Mouse (Mus musculus) ES-Bruce4 (cell line): ENCODE measurements around the gene Tex45. TPM values are rescaled to one million over a fixed set of nuclear protein-coding genes. Genes with fewer than 3 reads are reported as not detected.

Source experiments
- H3K27ac ChIP-seq: 2 replicates; pipeline ENCODE4 v1.5.1; 2012; ENCODE audit warnings: low read length, inconsistent platforms; ENCODE audit not compliant: insufficient read depth
- H3K27me3 ChIP-seq: 2 replicates; pipeline ENCODE4 v1.6.1; 2012; ENCODE audit warnings: mild to moderate bottlenecking, low read length, inconsistent platforms; ENCODE audit not compliant: control insufficient read depth, poor library complexity, insufficient read depth, severe bottlenecking
- H3K36me3 ChIP-seq: 2 replicates; pipeline ENCODE4 v1.6.1; 2012; ENCODE audit warnings: inconsistent platforms, mild to moderate bottlenecking, low read length, moderate library complexity; ENCODE audit not compliant: control insufficient read depth, poor library complexity, insufficient read depth, severe bottlenecking
- H3K4me1 ChIP-seq: one replicate; pipeline ENCODE4 v1.8.1; 2011; ENCODE audit warnings: low read length; ENCODE audit not compliant: control insufficient read depth, insufficient read depth
- H3K4me3 ChIP-seq: 2 replicates; pipeline ENCODE4 v1.5.1; 2011; ENCODE audit warnings: low read depth, mild to moderate bottlenecking, low read length
- H3K9ac ChIP-seq: 2 replicates; pipeline ENCODE4 v1.6.1; 2012; ENCODE audit warnings: low read depth, mild to moderate bottlenecking, inconsistent platforms; ENCODE audit not compliant: poor library complexity, severe bottlenecking
- H3K9me3 ChIP-seq: replicated peaks from 2 replicates; pipeline ENCODE4 v1.6.1; 2012; ENCODE audit warnings: mild to moderate bottlenecking, low read length, inconsistent platforms; ENCODE audit not compliant: control insufficient read depth, poor library complexity, insufficient read depth, severe bottlenecking
- CTCF ChIP-seq: IDR thresholded peaks from one replicate; pipeline ENCODE4 v1.8.1; 2011; ENCODE audit warnings: low read depth, low read length
- EP300 ChIP-seq: IDR thresholded peaks from 2 replicates; pipeline ENCODE4 v1.6.1; 2011; ENCODE audit warnings: low read depth, low read length; ENCODE audit not compliant: insufficient read depth
- POLR2A ChIP-seq: IDR thresholded peaks from one replicate; pipeline ENCODE4 v1.8.1; 2011; ENCODE audit warnings: low read length; ENCODE audit not compliant: insufficient read depth
- polyA plus RNA-seq: library from polyadenylated mRNA; stranded (reverse); fragments of >200 nt; gene quantifications from 2 replicates; pipeline ENCODE4 v1.2.4, GENCODE M21; 2011; ENCODE audit warnings: low read depth; ENCODE audit not compliant: missing spikeins, insufficient read depth, insufficient read length

Tex45 gene
- polyA plus RNA-seq, 1 experiment: 0.39 TPM

DNA sequence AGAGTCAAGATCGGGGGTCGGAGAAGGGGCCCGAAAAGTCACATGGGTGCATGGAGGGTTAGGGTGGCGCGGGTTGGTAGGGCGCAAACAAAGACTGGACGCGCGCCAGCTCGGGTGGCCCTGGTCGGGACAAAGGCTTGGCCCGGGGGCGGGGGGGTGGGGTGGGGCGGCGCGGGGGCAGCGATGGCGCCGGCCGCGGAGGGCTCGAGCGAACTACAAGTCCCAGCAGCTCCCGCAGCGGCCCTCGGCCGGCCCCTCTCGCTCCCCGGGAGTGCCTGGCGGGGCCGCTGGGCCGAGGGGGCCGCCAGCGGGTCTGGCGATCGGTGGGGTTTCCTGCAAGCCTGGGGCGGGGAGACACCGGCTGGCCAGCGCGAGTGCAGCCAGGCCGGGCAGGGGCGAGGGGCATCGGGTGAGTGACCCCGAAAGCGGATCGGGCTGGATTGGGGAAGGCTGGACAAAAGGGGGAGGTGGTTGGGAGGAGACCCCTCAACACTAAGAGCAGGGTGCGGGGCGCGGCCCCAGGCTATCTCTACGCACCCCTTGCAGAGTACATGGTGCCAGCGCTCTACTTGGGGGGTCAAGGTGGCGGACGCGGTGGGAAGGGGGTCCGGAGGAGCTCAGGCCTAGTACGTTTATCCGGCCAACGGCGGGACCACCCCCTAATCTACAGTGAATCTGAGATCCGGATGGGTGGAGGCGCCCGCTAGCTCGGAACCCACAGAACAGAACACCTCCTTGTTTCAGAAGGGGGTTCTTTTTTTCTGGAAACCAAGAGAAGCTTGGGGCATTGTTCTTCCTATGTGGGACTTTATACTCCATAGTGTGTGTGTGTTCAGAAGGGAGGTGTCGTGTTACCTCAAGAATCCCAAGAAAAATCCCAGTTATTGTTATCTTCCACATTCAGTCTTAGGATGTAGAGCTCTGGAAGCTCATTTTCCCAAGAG lies 22.5 kb downstream of the Tex45 start, which contains the start of gene Zfp358:
Gene Zfp358 (plus strand): TSS at position 238 of the 944 bp plus-strand sequence.
- Histone ChIP-seq H3K4me1 (no peaks in the 10 kb centered on the region), H3K36me3 (no peaks in the 10 kb centered on the region), H3K27me3 (no peaks in the 10 kb centered on the region), H3K9me3 (no peaks in the 10 kb centered on the region), H3K9ac (peak within 1 kb of the TSS; percentile 92), H3K27ac (no peak within 1 kb of the TSS), H3K4me3 (peak within 1 kb of the TSS; percentile 92)
- TF ChIP-seq EP300 (no peak), POLR2A (peak; percentile 11)

- H3K27ac ChIP-seq: no peak overlapping the region
- peak overlapping the region; percentile 25; the same call in 1 of the 2 replicates for H3K4me3 ChIP-seq
- no peaks in the 10 kb centered on the region for H3K4me1 ChIP-seq
- no peaks in the 10 kb centered on the region for H3K9me3 ChIP-seq
- H3K9ac ChIP-seq: peak overlapping the region; percentile 92
- TF ChIP-seq EP300 (no peak), POLR2A (no peak), CTCF (no peak)
- H3K27me3 ChIP-seq: no peaks in the 10 kb centered on the region
- H3K36me3 ChIP-seq: no peaks in the 10 kb centered on the region
Measured at GRCm38 (mm10) chr8:3493845-3494208, 23.2 kb downstream of the Tex45 start.

GRCm38 (mm10) chr8:3495578-3496427 lies 25.1 kb downstream of the Tex45 start:
- Histone ChIP-seq H3K4me1 (no peaks in the 10 kb centered on the region), H3K27ac (no peak overlapping the region), H3K4me3 (peak overlapping the region; percentile 55), H3K9ac (peak overlapping the region; percentile 30), H3K9me3 (no peaks in the 10 kb centered on the region), H3K27me3 (no peaks in the 10 kb centered on the region), H3K36me3 (no peaks in the 10 kb centered on the region)
- TF ChIP-seq EP300 (no peak), POLR2A (no peak), CTCF (no peak)

GRCm38 (mm10) chr8:3496428-3496748 lies 25.7 kb downstream of the Tex45 start:
- no peaks in the 10 kb centered on the region for H3K9me3 ChIP-seq
- H3K9ac ChIP-seq: peak overlapping the region; percentile 30
- H3K4me1 ChIP-seq: no peaks in the 10 kb centered on the region
- H3K4me3 ChIP-seq: peak overlapping the region; percentile 55
- H3K27me3 ChIP-seq: no peaks in the 10 kb centered on the region
- no peak for TF ChIP-seq CTCF
- H3K36me3 ChIP-seq: no peaks in the 10 kb centered on the region
- no peak overlapping the region for H3K27ac ChIP-seq

DNA sequence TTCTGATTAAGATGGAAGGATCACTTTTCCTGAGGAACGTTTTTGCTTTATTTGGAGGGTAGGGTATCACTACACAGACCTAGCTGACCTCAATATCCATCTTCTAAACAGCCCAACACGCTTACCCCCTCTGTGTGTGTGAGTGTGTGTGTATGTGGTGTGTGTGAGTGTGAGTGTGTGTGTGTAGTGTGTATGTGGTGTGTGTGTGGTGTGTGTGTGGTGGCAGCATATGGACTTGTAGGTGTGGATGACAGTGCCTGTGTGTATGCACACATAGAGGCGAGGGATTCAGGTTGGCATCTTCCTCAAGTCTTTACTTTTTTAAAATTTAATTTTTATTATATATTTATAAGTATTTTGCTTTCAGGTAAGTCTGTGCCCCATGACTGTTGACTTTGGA lies 27.9 kb downstream of the Tex45 start:
- Histone ChIP-seq H3K27ac (no peak overlapping the region), H3K27me3 (no peaks in the 10 kb centered on the region), H3K4me3 (no peak overlapping the region), H3K36me3 (no peaks in the 10 kb centered on the region; the same call in 1 of the 2 replicates), H3K9ac (no peak overlapping the region), H3K9me3 (no peaks in the 10 kb centered on the region), H3K4me1 (no peaks in the 10 kb centered on the region)
- TF ChIP-seq EP300: no peak
- no peak for TF ChIP-seq CTCF
- no peak for TF ChIP-seq POLR2A

DNA sequence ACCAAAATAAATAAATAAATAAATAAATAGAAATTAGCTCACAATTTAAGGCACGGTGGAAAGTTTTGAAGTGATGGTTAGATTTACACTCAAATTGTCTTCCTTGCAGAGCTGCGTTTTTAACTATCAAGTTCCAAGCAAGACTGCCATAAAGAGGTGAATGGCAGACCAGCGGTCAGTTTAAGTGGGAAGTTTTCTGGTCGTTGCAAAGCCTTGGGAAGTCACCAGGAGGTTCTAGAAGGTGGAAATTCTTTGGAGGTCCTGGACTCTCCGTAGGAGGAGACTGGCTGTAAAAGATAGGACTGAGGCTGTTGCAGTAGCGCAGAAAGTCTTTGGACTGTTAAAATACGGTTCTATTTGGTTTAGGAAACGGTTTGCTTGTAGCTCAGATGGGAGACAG lies 29.1 kb downstream of the Tex45 start:
- peak overlapping the region; percentile 74 for H3K4me3 ChIP-seq
- H3K9me3 ChIP-seq: no peaks in the 10 kb centered on the region
- TF ChIP-seq CTCF: no peak
- TF ChIP-seq POLR2A: no peak
- no peak for TF ChIP-seq EP300
- no peaks in the 10 kb centered on the region for H3K27me3 ChIP-seq
- no peaks in the 10 kb centered on the region for H3K4me1 ChIP-seq
- H3K36me3 ChIP-seq: peaks cover 3% of the 10 kb centered on the region; the same call in 1 of the 2 replicates
- peak overlapping the region; percentile 66 for H3K27ac ChIP-seq
- peak overlapping the region; percentile 82 for H3K9ac ChIP-seq
